Mouse (Mus musculus) heart, embryonic 13.5 days (tissue): ENCODE data around the gene BC034090. TPM values are rescaled to one million over a fixed set of nuclear protein-coding genes. Genes with fewer than 3 reads are reported as not detected.

ENCODE experiments used
- ATAC-seq: fragments of 200-750 bp; cut with Nextera tagmentation; 2 replicates; pipeline ENCODE4 v1.8.0; 2017; ENCODE audit warnings: moderate TSS enrichment; ENCODE audit not compliant: insufficient number of reproducible peaks, low FRiP score, low TSS enrichment; ENCODE audit errors: extremely low read depth
- H3K27ac ChIP-seq: fragments of 300-500 bp; sonication (generic); replicated peaks from 2 replicates; pipeline ENCODE4 v1.5.1; 2015; ENCODE audit warnings: moderate library complexity, mild to moderate bottlenecking, inconsistent platforms
- H3K27me3 ChIP-seq: fragments of 300-500 bp; sonication (generic); replicated peaks from 2 replicates; pipeline ENCODE4 v1.6.1; 2015; ENCODE audit warnings: mild to moderate bottlenecking, inconsistent platforms
- H3K36me3 ChIP-seq: fragments of 300-500 bp; sonication (generic); 2 replicates; pipeline ENCODE4 v1.6.1; 2015; ENCODE audit warnings: mild to moderate bottlenecking, inconsistent platforms
- H3K4me1 ChIP-seq: fragments of 300-500 bp; sonication (generic); 2 replicates; pipeline ENCODE4 v1.6.1; 2015; ENCODE audit warnings: inconsistent platforms
- H3K4me2 ChIP-seq: fragments of 300-500 bp; sonication (generic); 2 replicates; pipeline ENCODE4 v1.6.1; 2015; ENCODE audit warnings: inconsistent platforms, mild to moderate bottlenecking, moderate library complexity
- H3K4me3 ChIP-seq: fragments of 300-500 bp; sonication (generic); 2 replicates; pipeline ENCODE4 v1.5.1; 2015; ENCODE audit warnings: moderate library complexity, mild to moderate bottlenecking, inconsistent platforms
- H3K9ac ChIP-seq: fragments of 300-500 bp; sonication (generic); 2 replicates; pipeline ENCODE4 v1.6.1; 2015; ENCODE audit warnings: inconsistent platforms, mild to moderate bottlenecking, moderate library complexity
- H3K9me3 ChIP-seq: fragments of 300-500 bp; sonication (generic); 2 replicates; pipeline ENCODE4 v1.6.1; 2016; ENCODE audit warnings: inconsistent platforms
- WGBS: fragments of 180-500 bp; shearing (Covaris S2); methylation state at CpG from one replicate; pipeline ENCODE4 v1.1.7; 2015; ENCODE audit warnings: mixed read lengths; 5-methylcytosine and 5-hydroxymethylcytosine counted together
- polyA plus RNA-seq: library from polyadenylated mRNA; unstranded; fragments of >200 nt; fragmentation: Nextera tagmentation; extraction: Ambion mirVana; gene quantifications from 2 replicates; pipeline ENCODE4 v1.2.1, GENCODE M21; 2015

BC034090 gene
- polyA plus RNA-seq = 7.0 and 7.6 TPM in 2 replicates

DNA sequence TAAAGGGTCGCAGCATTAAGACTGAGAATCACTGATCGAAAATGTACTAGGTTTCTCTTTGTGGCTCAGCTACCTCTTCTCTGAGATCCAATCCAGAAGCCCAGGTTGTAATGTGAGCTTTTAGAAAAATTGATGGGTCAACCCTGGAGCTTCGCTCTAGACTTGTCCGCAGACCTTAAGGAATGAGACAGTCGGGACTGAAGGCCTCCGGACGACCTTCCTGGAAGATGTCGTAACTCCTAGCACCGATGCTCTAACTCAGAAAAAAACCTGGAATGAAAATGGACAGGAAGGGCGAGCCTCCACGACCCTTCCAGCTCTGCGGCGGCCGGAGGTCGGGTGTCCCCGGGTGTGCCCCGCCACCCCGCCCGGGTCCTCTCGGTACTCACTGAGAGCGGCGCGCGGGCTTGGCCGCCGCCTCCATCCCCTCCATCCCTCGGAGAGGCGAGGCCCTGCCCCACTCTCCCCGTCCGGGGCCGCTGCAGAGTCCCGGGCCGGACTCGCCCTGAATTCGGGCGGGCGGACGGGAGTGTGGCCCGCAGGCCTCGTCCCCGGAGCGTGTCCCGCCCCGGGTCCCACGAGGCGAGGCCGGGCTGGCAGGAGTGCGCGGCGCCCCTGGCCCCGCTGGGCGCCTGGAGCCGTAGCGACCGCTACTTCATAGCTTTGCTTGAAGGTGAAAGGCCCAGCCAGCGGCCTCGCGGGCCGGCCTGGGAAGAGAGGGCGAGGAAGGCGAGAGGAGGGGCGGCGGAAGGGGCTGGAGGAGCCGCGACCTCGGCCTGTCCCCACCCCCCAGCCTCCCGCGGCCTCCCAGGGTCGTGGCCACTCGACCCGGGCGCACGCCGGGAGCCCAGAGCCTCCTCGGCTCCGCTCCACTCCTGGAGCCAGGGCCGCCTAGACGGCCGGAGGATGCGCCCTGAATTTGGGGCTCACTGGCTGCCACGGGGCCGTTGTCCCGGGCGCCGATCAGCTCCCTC lies at the start of gene BC034090:
BC034090 (minus strand) TSS at position 648 of the 974 bp plus-strand sequence.
- Histone ChIP-seq H3K36me3 (peaks cover 32% of the 10 kb centered on the region), H3K4me3 (peak within 1 kb of the TSS; percentile 76), H3K4me2 (peak within 1 kb of the TSS; percentile 84), H3K27ac (peak within 1 kb of the TSS; percentile 92), H3K27me3 (no peaks in the 10 kb centered on the region), H3K4me1 (peaks cover 50% of the 10 kb centered on the region), H3K9me3 (no peaks in the 10 kb centered on the region), H3K9ac (peak within 1 kb of the TSS; percentile 94)
- peak; percentile 64; the same call in 1 of the 2 replicates for ATAC-seq
- 1% methylated on average over 85 of the region's 85 CpGs for WGBS

DNA sequence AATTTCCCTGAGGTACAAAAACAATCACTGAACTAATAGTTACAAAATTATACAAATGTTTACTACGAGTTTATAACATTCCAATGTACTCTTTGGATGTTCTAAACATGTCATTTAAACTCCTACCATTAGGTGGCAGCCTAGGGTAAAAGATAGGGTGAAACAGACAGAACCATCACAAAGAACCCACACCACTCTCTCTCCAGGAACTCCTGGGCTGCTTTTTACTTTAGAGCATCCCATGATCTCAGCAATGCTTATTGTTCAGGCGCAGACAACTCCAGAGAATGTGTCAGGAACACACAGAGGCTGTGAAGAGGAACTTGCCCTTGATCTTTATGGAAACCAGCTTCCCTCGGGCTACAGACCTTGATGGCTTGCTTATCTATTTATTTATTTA lies 49.2 kb upstream of the BC034090 start:
- ATAC-seq = no peak

DNA sequence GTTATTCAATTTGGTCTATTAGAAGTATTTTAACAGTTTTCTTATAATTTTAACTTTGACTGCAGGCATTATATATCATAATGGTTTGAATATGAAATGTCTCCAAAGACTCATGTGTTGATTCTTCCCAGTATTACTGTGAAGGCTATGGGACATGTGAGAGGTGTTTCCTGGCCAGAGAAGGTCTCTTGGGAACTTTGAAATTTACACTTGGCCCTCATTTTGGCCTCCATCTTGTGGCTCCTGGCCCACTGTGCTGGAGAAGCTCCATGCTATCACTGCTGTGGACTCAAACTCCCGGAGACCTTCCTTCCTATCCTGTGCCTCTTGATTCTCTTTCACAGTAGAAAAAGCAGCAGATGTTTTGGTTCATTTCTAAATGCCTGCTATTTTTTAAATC lies 45.2 kb upstream of the BC034090 start:
- Histone ChIP-seq H3K9ac (no peak overlapping the region), H3K4me1 (no peaks in the 10 kb centered on the region), H3K27me3 (no peaks in the 10 kb centered on the region), H3K9me3 (0 out of 2 replicates have a peak, but pooled peaks cover 3% of the 10 kb centered on the region), H3K4me2 (no peak overlapping the region), H3K36me3 (peaks cover 50% of the 10 kb centered on the region), H3K4me3 (no peak overlapping the region), H3K27ac (no peak overlapping the region)
- 79% methylated on average over 1 of the region's 1 CpGs for WGBS
- no peak for ATAC-seq

More for the DNA sequence above, 49.2 kb upstream of the BC034090 start:
- Histone ChIP-seq H3K4me3 (no peak overlapping the region), H3K36me3 (peaks cover 25% of the 10 kb centered on the region), H3K4me1 (no peaks in the 10 kb centered on the region), H3K27me3 (no peaks in the 10 kb centered on the region), H3K9me3 (0 out of 2 replicates have a peak, but pooled peaks cover 3% of the 10 kb centered on the region), H3K4me2 (0 out of 2 replicates have a peak overlapping the region, but pooled peaks have one; percentile 28), H3K9ac (no peak overlapping the region), H3K27ac (no peak overlapping the region)
- 14% methylated on average over 3 of the region's 3 CpGs for WGBS

DNA sequence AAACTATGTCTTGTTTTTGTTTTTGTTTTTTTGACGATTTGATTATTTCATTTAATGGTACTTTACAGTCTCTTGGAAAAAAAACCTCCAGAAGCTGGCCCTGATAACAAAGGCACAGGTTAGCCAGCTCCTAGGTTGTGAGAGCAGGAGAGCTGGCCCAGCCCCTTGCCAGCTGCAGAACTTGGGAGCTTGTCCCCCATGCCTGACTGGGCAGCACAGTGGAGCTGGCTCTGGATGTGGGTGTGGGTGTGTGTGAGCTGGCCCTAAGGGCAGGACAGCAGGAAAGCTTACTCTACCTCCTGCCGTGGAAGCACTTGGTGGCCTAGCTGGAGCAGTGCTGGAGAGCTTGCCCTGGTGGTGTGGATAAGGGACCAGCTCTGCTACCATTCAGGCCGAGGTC lies 43.8 kb upstream of the BC034090 start:
- no peak for ATAC-seq
- H3K27me3 ChIP-seq = no peaks in the 10 kb centered on the region
- no peak overlapping the region for H3K27ac ChIP-seq
- H3K9ac ChIP-seq = no peak overlapping the region
- 0 out of 2 replicates have a peak, but pooled peaks cover 3% of the 10 kb centered on the region for H3K9me3 ChIP-seq
- H3K4me1 ChIP-seq = no peaks in the 10 kb centered on the region
- H3K4me3 ChIP-seq = no peak overlapping the region
- no peak overlapping the region for H3K4me2 ChIP-seq
- H3K36me3 ChIP-seq = peaks cover 53% of the 10 kb centered on the region
- WGBS = 62% methylated on average over 3 of the region's 3 CpGs

DNA sequence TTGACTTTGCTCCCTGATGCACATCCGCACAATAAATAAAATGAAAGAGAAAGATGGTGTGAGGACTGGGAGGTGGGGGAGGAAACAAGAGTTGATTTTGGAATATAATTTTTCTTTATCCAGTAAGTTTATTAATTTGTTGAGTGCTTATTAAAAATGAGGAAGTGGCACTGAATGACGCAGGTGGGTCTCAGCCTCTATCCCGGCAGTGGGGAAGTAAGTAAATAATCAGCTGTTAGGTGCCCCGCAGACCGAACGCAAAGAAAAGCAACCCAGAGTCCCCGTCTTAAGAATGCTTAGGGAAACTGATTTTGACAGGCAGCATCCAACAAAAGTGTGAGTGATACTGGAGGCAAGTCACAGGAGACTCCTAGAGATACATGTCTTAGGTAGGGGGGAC lies 39.6 kb upstream of the BC034090 start:
- H3K27ac ChIP-seq = no peak overlapping the region
- peaks cover 64% of the 10 kb centered on the region for H3K36me3 ChIP-seq
- WGBS = 88% methylated on average over 7 of the region's 7 CpGs
- no peaks in the 10 kb centered on the region for H3K4me1 ChIP-seq
- no peak for ATAC-seq
- H3K4me3 ChIP-seq = no peak overlapping the region
- H3K4me2 ChIP-seq = no peak overlapping the region
- no peaks in the 10 kb centered on the region for H3K9me3 ChIP-seq
- no peaks in the 10 kb centered on the region for H3K27me3 ChIP-seq
- H3K9ac ChIP-seq = no peak overlapping the region

DNA sequence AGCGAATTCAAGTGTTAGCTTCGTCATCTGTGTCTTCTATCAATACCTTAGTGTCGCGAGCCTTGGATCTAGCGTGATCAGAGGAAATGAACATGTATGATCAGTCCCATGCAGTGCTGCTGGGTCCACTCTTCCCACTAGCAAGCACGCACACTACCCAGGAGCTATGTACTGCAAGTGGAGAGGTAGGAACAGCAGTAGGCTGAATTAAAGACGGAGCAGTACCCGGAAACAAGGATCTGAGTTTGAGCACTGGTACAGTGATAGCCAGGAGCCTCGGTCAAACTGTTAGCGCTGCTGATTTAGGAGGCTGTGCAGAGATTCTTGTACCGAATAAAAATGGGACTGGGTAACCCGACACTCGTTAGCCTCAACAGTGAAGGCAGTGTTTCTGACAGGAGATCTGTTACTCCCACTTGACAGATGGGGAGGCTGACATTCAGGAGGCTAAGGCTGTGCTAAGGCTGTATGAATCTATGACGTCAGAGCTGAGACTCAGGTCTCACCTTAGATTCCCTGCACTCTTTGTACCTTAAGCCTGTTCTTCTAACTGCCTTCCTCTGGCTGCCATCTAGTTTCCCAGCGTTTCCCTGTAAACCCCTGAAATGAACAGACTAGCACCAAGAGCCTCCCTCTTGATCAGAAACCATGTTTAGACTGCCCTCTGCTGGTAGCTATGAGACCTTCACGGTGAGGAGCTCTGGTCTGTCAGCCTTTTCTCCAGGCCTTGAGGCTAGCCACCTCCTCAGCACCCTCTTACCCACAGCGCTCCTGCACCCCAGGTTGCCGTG lies 37.0 kb upstream of the BC034090 start:
- 52% methylated on average over 18 of the region's 18 CpGs for WGBS
- H3K9ac ChIP-seq = no peak overlapping the region
- H3K4me2 ChIP-seq = no peak overlapping the region

DNA sequence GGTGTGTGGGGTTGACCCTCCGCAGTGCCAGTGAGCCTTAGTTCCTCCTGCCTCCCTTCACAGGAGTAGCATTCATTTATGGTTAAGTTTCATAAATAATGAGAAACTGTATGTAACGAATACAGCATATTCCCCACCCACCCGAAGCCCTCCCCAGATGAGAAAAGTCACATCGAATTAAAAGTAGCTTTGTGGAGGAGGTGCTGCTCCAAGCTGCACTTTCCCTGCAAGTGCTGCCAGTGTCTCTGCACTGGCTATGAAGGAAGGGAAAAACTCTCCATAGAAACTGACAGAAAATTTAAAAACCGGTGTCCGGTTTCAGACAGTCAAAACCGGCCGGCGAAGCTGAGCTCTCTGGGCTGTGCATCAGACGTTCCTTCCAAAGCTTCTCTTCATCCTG lies 36.1 kb upstream of the BC034090 start:
- Histone ChIP-seq H3K9ac (no peak overlapping the region), H3K27ac (no peak overlapping the region), H3K4me3 (no peak overlapping the region), H3K4me1 (peaks cover 16% of the 10 kb centered on the region), H3K4me2 (no peak overlapping the region), H3K27me3 (no peaks in the 10 kb centered on the region), H3K36me3 (peaks cover 36% of the 10 kb centered on the region), H3K9me3 (no peaks in the 10 kb centered on the region)
- ATAC-seq = no peak
- WGBS = 69% methylated on average over 10 of the region's 10 CpGs

More for the DNA sequence above, 37.0 kb upstream of the BC034090 start:
- H3K4me1 ChIP-seq = peaks cover 16% of the 10 kb centered on the region
- no peaks in the 10 kb centered on the region for H3K9me3 ChIP-seq
- H3K36me3 ChIP-seq = peaks cover 44% of the 10 kb centered on the region
- no peak overlapping the region for H3K27ac ChIP-seq
- H3K4me3 ChIP-seq = no peak overlapping the region
- H3K27me3 ChIP-seq = no peaks in the 10 kb centered on the region
- no peak; the same call in 1 of the 2 replicates for ATAC-seq

DNA sequence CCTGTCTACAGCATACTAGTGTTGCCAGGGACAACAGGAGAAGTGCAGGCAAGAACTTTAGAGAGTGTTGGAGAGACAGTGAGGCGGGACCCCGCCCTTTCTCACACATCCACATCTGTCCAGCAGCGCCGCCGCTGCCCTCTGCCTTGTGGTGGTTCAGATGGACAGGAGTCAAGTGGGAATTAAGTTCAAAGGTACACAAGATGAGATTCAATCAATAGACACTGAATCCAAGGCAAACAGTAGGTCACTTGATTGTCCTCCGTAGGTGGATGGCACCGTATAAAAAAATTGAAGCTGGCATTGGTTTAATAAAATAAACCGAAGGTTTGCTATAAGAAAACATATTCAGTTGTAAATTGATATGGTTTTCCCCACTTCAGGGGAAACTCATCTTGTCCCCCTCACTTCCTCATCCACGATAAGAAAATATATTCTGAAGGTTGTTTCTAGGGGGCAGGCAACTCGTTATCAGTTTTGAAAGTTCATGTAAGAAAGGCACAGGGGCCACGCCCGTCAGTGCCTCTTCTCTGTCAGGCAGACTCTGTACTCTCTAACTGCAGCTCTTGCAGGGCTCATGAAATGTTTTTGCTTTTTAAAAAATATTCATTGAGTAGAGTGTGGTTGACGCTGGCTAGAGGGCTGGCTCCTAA lies 32.3 kb upstream of the BC034090 start:
- no peak for ATAC-seq
- 62% methylated on average over 13 of the region's 13 CpGs for WGBS

DNA sequence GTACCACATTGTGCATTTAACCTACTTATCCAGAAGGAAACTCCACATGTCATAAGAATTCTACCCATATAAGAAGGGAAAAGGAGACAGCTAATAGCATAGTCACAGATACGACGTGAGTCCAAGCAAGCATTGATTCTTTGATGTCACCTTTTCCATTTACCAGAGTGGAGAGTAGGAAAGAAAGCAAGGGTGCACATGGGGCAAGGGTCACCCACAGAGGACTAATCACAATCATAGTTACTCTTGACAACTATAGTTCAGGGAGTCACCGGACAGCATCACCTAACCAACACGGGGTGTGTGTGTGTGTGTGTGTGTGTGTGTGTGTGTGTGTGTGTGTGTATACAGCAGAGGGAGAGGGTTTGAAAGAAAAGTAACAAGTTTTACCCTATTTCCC lies 31.5 kb upstream of the BC034090 start:
- Histone ChIP-seq H3K4me2 (no peak overlapping the region), H3K27ac (no peak overlapping the region), H3K4me1 (peaks cover 20% of the 10 kb centered on the region), H3K9ac (no peak overlapping the region), H3K27me3 (no peaks in the 10 kb centered on the region), H3K9me3 (no peaks in the 10 kb centered on the region), H3K36me3 (peaks cover 16% of the 10 kb centered on the region), H3K4me3 (no peak overlapping the region)
- ATAC-seq = no peak
- 79% methylated on average over 4 of the region's 4 CpGs for WGBS

More for the DNA sequence above, 32.3 kb upstream of the BC034090 start:
- no peaks in the 10 kb centered on the region for H3K9me3 ChIP-seq
- no peak overlapping the region for H3K4me2 ChIP-seq
- no peak overlapping the region for H3K4me3 ChIP-seq
- no peak overlapping the region for H3K9ac ChIP-seq
- H3K27ac ChIP-seq = no peak overlapping the region
- peaks cover 20% of the 10 kb centered on the region for H3K4me1 ChIP-seq
- peaks cover 20% of the 10 kb centered on the region for H3K36me3 ChIP-seq
- H3K27me3 ChIP-seq = no peaks in the 10 kb centered on the region

DNA sequence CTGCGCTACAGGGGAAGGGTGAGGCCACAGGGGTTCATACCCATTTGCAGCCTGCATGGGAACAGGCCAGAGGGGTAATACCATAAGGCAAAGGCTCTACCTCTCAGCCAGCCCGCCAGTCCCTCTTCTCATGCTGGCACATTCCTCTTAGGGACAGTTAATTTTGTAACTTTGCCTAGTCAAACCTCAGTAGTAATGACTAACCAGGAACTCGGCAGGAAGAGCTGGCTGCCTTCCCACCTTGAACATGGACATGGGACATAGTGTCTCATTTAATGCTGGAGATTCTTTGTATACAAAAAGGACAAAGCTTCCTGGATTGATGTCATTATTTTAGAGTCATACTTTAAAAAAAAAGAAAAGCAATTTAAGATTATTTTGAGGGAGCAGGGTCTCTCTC lies 30.7 kb upstream of the BC034090 start:
- Histone ChIP-seq H3K27me3 (no peaks in the 10 kb centered on the region), H3K4me2 (no peak overlapping the region), H3K36me3 (peaks cover 9% of the 10 kb centered on the region; the same call in 1 of the 2 replicates), H3K9me3 (no peaks in the 10 kb centered on the region), H3K9ac (no peak overlapping the region), H3K4me3 (no peak overlapping the region), H3K27ac (no peak overlapping the region), H3K4me1 (peaks cover 20% of the 10 kb centered on the region)
- WGBS = 79% methylated on average over 3 of the region's 3 CpGs
- ATAC-seq = no peak

DNA sequence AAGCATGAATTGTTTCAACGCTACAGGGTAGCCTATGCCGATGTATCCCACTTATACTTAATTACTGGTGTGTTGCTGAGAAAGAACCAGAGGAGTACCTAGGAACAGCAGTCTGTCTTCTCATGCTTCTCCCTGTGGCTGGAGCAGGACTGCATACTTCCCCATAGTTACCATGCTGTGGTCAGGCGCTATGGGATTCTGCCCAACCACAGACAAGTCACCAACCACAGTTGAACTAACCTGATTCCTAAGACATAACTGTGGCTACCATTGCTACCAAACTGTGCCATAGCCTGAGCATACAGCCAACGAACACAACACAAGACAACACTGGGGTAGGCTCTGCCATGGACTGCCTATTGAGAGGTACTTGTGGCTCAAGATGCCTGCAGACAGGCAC lies 28.7 kb upstream of the BC034090 start:
- H3K4me2 ChIP-seq = no peak overlapping the region
- WGBS = 81% methylated on average over 4 of the region's 4 CpGs

More for the DNA sequence above, 28.7 kb upstream of the BC034090 start:
- Histone ChIP-seq H3K9ac (no peak overlapping the region), H3K9me3 (no peaks in the 10 kb centered on the region), H3K4me1 (peaks cover 17% of the 10 kb centered on the region), H3K36me3 (no peaks in the 10 kb centered on the region), H3K4me3 (no peak overlapping the region), H3K27me3 (no peaks in the 10 kb centered on the region), H3K27ac (no peak overlapping the region)
- ATAC-seq = no peak
